Comparison of ENCODE assay signal across 9 mouse cellular contexts in genomic region chr15:12380548-12380947, GRCm38 (mm10). TPM values are rescaled to one million over a fixed set of nuclear protein-coding genes. Genes with fewer than 3 reads are reported as not detected.
DNase-seq lines count a peak whose midpoint lies in the region; ATAC-seq and TF ChIP-seq lines count a peak whose summit lies in the region.
"Had no signal": no experiment of that assay in that cellular context is flagged by ENCODE, and none has a peak within 500 bp of the region (broad histone marks: within the 10 kb centered on the region; RNA-seq: fewer than 3 reads in every experiment).

No protein-coding gene starts in this region.

- DNase-seq in left cerebral cortex, postnatal 4 days, result peak; percentile 32
- no peak for DNase-seq in left cerebral cortex, postnatal 14 days (ENCODE audit: low spot score in 2 of 2)
- peak; percentile 93 for DNase-seq in R1 (ENCODE audit: low read depth, low spot score)
- DNase-seq in heart, postnatal 0 days (ENCODE audit: low spot score), result no peak
- peak; percentile 50 for DNase-seq in lung, postnatal 25 days (ENCODE audit: low spot score)
- peak; percentile 71 for DNase-seq in thymus, adult 2 months
- DNase-seq in layer of hippocampus, adult 8-10 months (ENCODE audit: low spot score in 2 of 2), result no peak

- no peaks in the 10 kb centered on the region for H3K27me3 ChIP-seq in heart, postnatal 0 days (ENCODE audit: control insufficient read depth, insufficient read depth, low read length)
- H3K27me3 ChIP-seq in thymus, adult 2 months (ENCODE audit: control insufficient read depth, insufficient read depth, low read length), result no peaks in the 10 kb centered on the region
- no peaks in the 10 kb centered on the region for H3K27me3 ChIP-seq in forebrain, embryonic 15.5 days
- H3K27me3 ChIP-seq: heart, embryonic 13.5 days had no signal

- no peak for ATAC-seq in heart, postnatal 0 days (ENCODE audit: insufficient read depth, low read depth)
- ATAC-seq in forebrain, embryonic 15.5 days (replicated peaks), result no peak

- peak; percentile 35 for TF ChIP-seq CTCF in heart, postnatal 0 days (IDR thresholded peaks at IDR 0.05; ENCODE audit: low read depth)
- no peak for TF ChIP-seq CTCF in thymus, adult 2 months (IDR thresholded peaks at IDR 0.05; ENCODE audit: borderline replicate concordance, control insufficient read depth, extremely low read depth, insufficient read depth, low read length, poor library complexity)

- intact Hi-C loops in left cerebral cortex, postnatal 4 days (cut with DNase I), result no loop called here
- intact Hi-C loops in left cerebral cortex, postnatal 14 days (cut with DNase I), result no loop called here

- 57% methylated on average over 5 of the region's 5 CpGs for WGBS in heart, postnatal 0 days
- 46% methylated on average over 5 of the region's 5 CpGs for WGBS in thymus, adult 2 months
- WGBS in forebrain, embryonic 15.5 days, result 51% methylated on average over 5 of the region's 5 CpGs

- no peak overlapping the region for H3K4me3 ChIP-seq in heart, postnatal 0 days (ENCODE audit: low read depth, low read length)
- H3K4me3 ChIP-seq in thymus, adult 2 months (ENCODE audit: control insufficient read depth, insufficient read depth, low read length), result no peak overlapping the region
- H3K4me3 ChIP-seq in forebrain, embryonic 15.5 days, result no peak overlapping the region
- H3K4me3 ChIP-seq: heart, embryonic 13.5 days had no signal

- no peak overlapping the region for H3K27ac ChIP-seq in heart, postnatal 0 days (ENCODE audit: low read depth)
- H3K27ac ChIP-seq in thymus, adult 2 months (ENCODE audit: control insufficient read depth, insufficient read depth, low read length), result no peak overlapping the region
- no peak overlapping the region for H3K27ac ChIP-seq in forebrain, embryonic 15.5 days (replicated peaks)
- H3K27ac ChIP-seq: heart, embryonic 13.5 days had no signal

- TF ChIP-seq POLR2A in thymus, adult 2 months (IDR thresholded peaks at IDR 0.05; ENCODE audit: control insufficient read depth, extremely low read depth, insufficient read depth, low read length, poor library complexity), result no peak

- H3K4me2 ChIP-seq in heart, postnatal 0 days (ENCODE audit: low read depth, low read length), result no peak overlapping the region
- H3K4me2 ChIP-seq in forebrain, embryonic 15.5 days (replicated peaks), result no peak overlapping the region
- H3K4me2 ChIP-seq: heart, embryonic 13.5 days had no signal

- no peak overlapping the region for H3K9ac ChIP-seq in heart, postnatal 0 days (replicated peaks; ENCODE audit: low read depth, low read length)
- H3K9ac ChIP-seq in forebrain, embryonic 15.5 days (replicated peaks), result no peak overlapping the region
- H3K9ac ChIP-seq: heart, embryonic 13.5 days had no signal

- H3K9me3 ChIP-seq in heart, postnatal 0 days (replicated peaks; ENCODE audit: control insufficient read depth, low read length), result no peaks in the 10 kb centered on the region
- H3K9me3 ChIP-seq in forebrain, embryonic 15.5 days, result no peaks in the 10 kb centered on the region
- H3K9me3 ChIP-seq: heart, embryonic 13.5 days had no signal

- H3K4me1 ChIP-seq in heart, postnatal 0 days (ENCODE audit: control insufficient read depth, insufficient read depth), result no peaks in the 10 kb centered on the region
- peaks cover 12% of the 10 kb centered on the region for H3K4me1 ChIP-seq in thymus, adult 2 months (replicated peaks; ENCODE audit: control insufficient read depth, insufficient read depth, low read length)
- peaks cover 6% of the 10 kb centered on the region for H3K4me1 ChIP-seq in forebrain, embryonic 15.5 days

- H3K36me3 ChIP-seq in heart, postnatal 0 days (replicated peaks; ENCODE audit: control insufficient read depth, insufficient read depth, low read length), result peaks cover 28% of the 10 kb centered on the region
- no peaks in the 10 kb centered on the region for H3K36me3 ChIP-seq in thymus, adult 2 months (ENCODE audit: control insufficient read depth, insufficient read depth, low read length)
- H3K36me3 ChIP-seq in forebrain, embryonic 15.5 days, result no peaks in the 10 kb centered on the region

- no peak for TF ChIP-seq EP300 in heart, postnatal 0 days (IDR thresholded peaks at IDR 0.05; ENCODE audit: low read depth)

RNA-seq across cellular contexts. Expression of gene 1810049J17Rik, which starts 58.8 kb away (rescaled TPM):
- not detected for total RNA-seq in left cerebral cortex, postnatal 4 days (2021)
- 1 to 10 TPM in 1 of 2 experiments, under 1 TPM in 1; 0.85 to 1.2 TPM for total RNA-seq in left cerebral cortex, postnatal 14 days (2021)
- not detected in 2 replicates for total RNA-seq in heart, postnatal 0 days (2014; rRNA removed; ENCODE audit: low replicate concordance)
- polyA plus RNA-seq in heart, postnatal 0 days (2015; fragmentation: Nextera tagmentation; extraction: Ambion mirVana), result 0.44 and 1.1 TPM in 2 replicates
- polyA plus RNA-seq in thymus, adult 2 months (2012; rRNA removed), result not detected in 2 replicates
- 1 to 10 TPM in 1 of 4 experiments, not detected in 3; 1.6 TPM for total RNA-seq in layer of hippocampus, adult 8-10 months (2022)
- 0.80 and 0.91 TPM in 2 replicates for polyA plus RNA-seq in forebrain, embryonic 15.5 days (2015; fragmentation: Nextera tagmentation; extraction: Ambion mirVana)

RNA-seq across cellular contexts. Expression of gene Golph3, which starts 59.3 kb away (rescaled TPM):
- total RNA-seq in left cerebral cortex, postnatal 4 days (2021), result 10 to 100 TPM; 62.9 to 67.9 TPM
- total RNA-seq in left cerebral cortex, postnatal 14 days (2021), result 100 to 1,000 TPM; 104 TPM
- 135 and 215 TPM in 2 replicates for total RNA-seq in heart, postnatal 0 days (2014; rRNA removed; ENCODE audit: low replicate concordance)
- polyA plus RNA-seq in heart, postnatal 0 days (2015; fragmentation: Nextera tagmentation; extraction: Ambion mirVana), result 51.1 and 55.3 TPM in 2 replicates
- polyA plus RNA-seq in thymus, adult 2 months (2012; rRNA removed), result 91.4 and 95.5 TPM in 2 replicates
- total RNA-seq in layer of hippocampus, adult 8-10 months (2022), result 10 to 100 TPM; 80.3 to 88.4 (median 83.4) TPM
- 66.1 and 74.2 TPM in 2 replicates for polyA plus RNA-seq in forebrain, embryonic 15.5 days (2015; fragmentation: Nextera tagmentation; extraction: Ambion mirVana)

Comparison
In these comparisons a context has a peak if more than half of its experiments do, and no peak if none do; other contexts are left out.
1. DNase-seq: peak in left cerebral cortex, postnatal 4 days (single experiment), R1 (single experiment), lung, postnatal 25 days (single experiment) and thymus, adult 2 months (single experiment); none in left cerebral cortex, postnatal 14 days (0 of 2), heart, postnatal 0 days (single experiment) and layer of hippocampus, adult 8-10 months (0 of 2).